Mouse (Mus musculus) regulatory T cell (primary cell): ENCODE measurements at regions not wholly inside any gene's neighbourhood (a gene's known extent, or its start where the extent isn't known, plus 50 kb on each side); places are given as distances from the start of the nearest gene placed in this dataset.

Experiments used
- in situ Hi-C: fragments of 300-600 bp; cut with MboI, MseI; formaldehyde crosslinking; loops from one replicate; pipeline ENCODE4 v1.15.1; 2025; ENCODE audit warnings: high pct_unique_total_duplicates

GRCm38 (mm10) chr5:100246709-100247108, 87.1 kb upstream of the Tmem150c start:
- in situ Hi-C loops, result no loop called here

- in situ Hi-C loops, result loop anchor here (5.0 kb wide), 1 partner anchor 173 kb away; no protein-coding TSS in a partner anchor
Measured at GRCm38 (mm10) chr5:100244811-100245210, 85.2 kb upstream of the Tmem150c start.

GRCm38 (mm10) chr5:100240876-100241275, 81.3 kb upstream of the Tmem150c start:
- in situ Hi-C loops, result loop anchor here (5.0 kb wide), 1 partner anchor 169 kb away; no protein-coding TSS in a partner anchor

- in situ Hi-C loops, result loop anchor here (5.0 kb wide), 1 partner anchor 167 kb away; no protein-coding TSS in a partner anchor
Measured at GRCm38 (mm10) chr5:100239632-100240031, 80.0 kb upstream of the Tmem150c start.

- in situ Hi-C loops, result no loop called here
Measured at GRCm38 (mm10) chr5:100238287-100239036, 78.9 kb upstream of the Tmem150c start.

- in situ Hi-C loops, result no loop called here
Measured at GRCm38 (mm10) chr5:100237674-100238278, 78.2 kb upstream of the Tmem150c start.

GRCm38 (mm10) chr5:100236277-100236676, 76.7 kb upstream of the Tmem150c start:
- in situ Hi-C loops, result no loop called here

- in situ Hi-C loops, result no loop called here
Measured at GRCm38 (mm10) chr5:100232076-100232475, 72.5 kb upstream of the Tmem150c start.

- in situ Hi-C loops, result no loop called here
Measured at GRCm38 (mm10) chr5:100231574-100231973, 72.0 kb upstream of the Tmem150c start.

GRCm38 (mm10) chr5:100230038-100230437, 70.4 kb upstream of the Tmem150c start:
- in situ Hi-C loops, result no loop called here

GRCm38 (mm10) chr5:100227888-100228287, 68.3 kb upstream of the Tmem150c start:
- in situ Hi-C loops, result loop anchor here (5.0 kb wide), 1 partner anchor 101 kb away; no protein-coding TSS in a partner anchor

GRCm38 (mm10) chr5:100226571-100227235, 67.1 kb upstream of the Tmem150c start:
- in situ Hi-C loops, result loop anchor here (5.0 kb wide), 1 partner anchor 99 kb away; no protein-coding TSS in a partner anchor

GRCm38 (mm10) chr5:100225491-100225890, 65.9 kb upstream of the Tmem150c start:
- in situ Hi-C loops, result loop anchor here (5.0 kb wide), 1 partner anchor 98 kb away; no protein-coding TSS in a partner anchor

- in situ Hi-C loops, result loop anchor here (5.0 kb wide), 1 partner anchor 98 kb away; no protein-coding TSS in a partner anchor
Measured at GRCm38 (mm10) chr5:100224773-100225363, 65.3 kb upstream of the Tmem150c start.

- in situ Hi-C loops, result no loop called here
Measured at GRCm38 (mm10) chr5:100221005-100221583, 61.5 kb upstream of the Tmem150c start.

GRCm38 (mm10) chr5:100220320-100220719, 60.7 kb upstream of the Tmem150c start:
- in situ Hi-C loops, result no loop called here

GRCm38 (mm10) chr5:100218256-100218851, 58.7 kb upstream of the Tmem150c start:
- in situ Hi-C loops, result no loop called here

GRCm38 (mm10) chr5:100217178-100218035, 57.8 kb upstream of the Tmem150c start:
- in situ Hi-C loops, result no loop called here

- in situ Hi-C loops, result no loop called here
Measured at GRCm38 (mm10) chr5:100213901-100214300, 54.3 kb upstream of the Tmem150c start.

- in situ Hi-C loops, result no loop called here
Measured at GRCm38 (mm10) chr5:100210708-100211107, 51.1 kb upstream of the Tmem150c start.
